Mouse (Mus musculus): ENCODE results near the gene Pla2g4f.

Pla2g4f gene

GRCm38 (mm10) chr2:120276951-120277350 lies 37.0 kb downstream of the Pla2g4f start:
- no peak for DNase-seq

GRCm38 (mm10) chr2:120268635-120269034 lies 45.3 kb downstream of the Pla2g4f start:
- DNase-seq = peak; percentile 12

DNA sequence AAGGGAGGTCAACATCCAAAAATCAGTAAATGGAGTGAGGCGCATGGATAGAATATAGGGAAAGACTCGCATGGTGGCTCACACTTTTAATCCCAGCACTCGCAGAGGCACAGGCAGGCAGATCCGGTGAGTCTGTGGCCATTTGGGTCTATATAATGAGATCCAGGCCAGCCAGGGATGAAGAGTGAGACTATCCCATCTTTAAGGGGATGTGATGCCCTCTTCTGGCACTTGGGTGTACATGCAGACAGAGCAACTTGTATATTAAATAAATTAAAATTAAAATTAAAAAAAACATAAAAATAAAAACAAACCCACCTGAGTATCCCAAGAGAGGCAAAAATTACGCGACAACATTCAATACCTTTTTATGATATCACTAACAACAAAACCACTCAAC lies 48.4 kb downstream of the Pla2g4f start:
- no peak for DNase-seq

- DNase-seq = no peak
Measured at GRCm38 (mm10) chr2:120264858-120265257, 49.1 kb downstream of the Pla2g4f start.

- DNase-seq = no peak
Measured at GRCm38 (mm10) chr2:120262876-120263275, 51.1 kb downstream of the Pla2g4f start.

GRCm38 (mm10) chr2:120261346-120261745 lies 52.6 kb downstream of the Pla2g4f start:
- DNase-seq = no peak

- no peak for DNase-seq
Measured at GRCm38 (mm10) chr2:120256259-120256658, 57.7 kb downstream of the Pla2g4f start.

GRCm38 (mm10) chr2:120252644-120253043 lies 61.3 kb downstream of the Pla2g4f start:
- no peak for DNase-seq
